Mouse (Mus musculus): ENCODE measurements at regions not wholly inside any gene's neighbourhood (a gene's known extent, or its start where the extent isn't known, plus 50 kb on each side); places are given as distances from the start of the nearest gene placed in this dataset.
A peak's percentile ranks its signal among the peaks of the same experiment; 100 is the strongest.
"Not testable (repeated sequence)": the region's sequence is repeated elsewhere in the genome, so short reads cannot be mapped to it uniquely, and the experiment has no call there.

DNA sequence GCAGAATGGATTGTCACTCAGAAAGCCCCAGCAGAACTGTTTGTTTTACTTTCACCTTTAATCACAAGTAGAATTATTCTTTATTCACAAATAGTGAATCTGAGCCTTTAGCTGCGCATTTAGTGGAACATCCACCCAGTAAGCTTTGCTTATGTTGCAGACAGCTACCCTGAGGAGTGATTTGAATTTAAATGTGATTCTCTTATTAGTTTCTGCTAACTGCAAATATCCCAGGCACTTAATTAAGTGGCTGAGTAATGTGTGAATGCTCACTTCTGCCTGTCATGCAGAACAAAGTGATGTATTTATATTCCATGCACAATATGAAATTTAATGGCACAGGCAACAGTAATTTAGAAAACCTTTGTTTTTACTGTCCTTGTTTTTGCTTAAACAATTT lies 344.4 kb upstream of the Nova1 start:
- no peak for DNase-seq (ENCODE audit: low spot score)

DNA sequence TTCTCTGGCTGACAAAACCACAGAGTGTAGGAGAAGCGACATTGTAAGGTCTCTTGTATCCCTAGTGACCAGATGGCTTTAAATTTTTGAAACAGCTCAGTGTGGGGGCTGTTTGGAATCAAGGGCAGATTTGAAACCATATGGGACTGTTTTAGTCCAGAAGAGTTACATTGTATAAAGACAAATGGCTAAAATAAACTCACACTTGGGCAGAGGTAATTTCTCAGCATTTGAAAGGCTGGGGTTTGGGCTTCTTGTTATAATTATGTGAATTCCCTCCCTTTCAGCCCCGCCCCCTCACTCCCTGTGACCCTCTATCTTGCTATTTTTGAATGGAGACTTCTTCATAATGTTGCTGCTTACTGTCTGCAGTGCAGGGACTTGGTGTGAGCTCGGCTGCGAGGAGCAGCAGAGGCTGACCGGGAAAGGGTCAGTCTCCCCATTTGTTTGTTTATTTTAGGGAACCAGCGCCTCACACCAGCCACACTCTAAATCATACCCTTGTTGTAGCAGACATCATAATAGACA lies 344.0 kb upstream of the Nova1 start:
- no peak for DNase-seq (ENCODE audit: low spot score)

DNA sequence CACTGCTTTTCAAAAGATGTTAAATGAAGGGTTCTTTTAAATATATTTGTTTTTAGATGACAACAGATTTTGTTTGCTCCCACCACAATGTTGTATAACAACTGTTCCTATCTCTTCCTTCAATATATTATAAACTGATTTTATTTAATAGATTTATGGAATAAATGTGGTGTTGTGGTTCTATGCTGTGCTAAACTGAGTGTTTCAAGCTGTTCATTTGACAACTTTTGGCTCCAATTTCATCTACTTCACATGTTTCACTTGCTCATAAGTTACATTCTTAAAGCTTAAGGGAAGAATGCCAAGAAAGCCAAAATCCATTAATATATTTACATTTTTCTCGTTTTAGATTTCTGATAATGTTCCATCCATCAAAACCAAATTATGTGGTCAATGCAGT lies 341.9 kb upstream of the Nova1 start:
- DNase-seq (ENCODE audit: low spot score): no peak

DNA sequence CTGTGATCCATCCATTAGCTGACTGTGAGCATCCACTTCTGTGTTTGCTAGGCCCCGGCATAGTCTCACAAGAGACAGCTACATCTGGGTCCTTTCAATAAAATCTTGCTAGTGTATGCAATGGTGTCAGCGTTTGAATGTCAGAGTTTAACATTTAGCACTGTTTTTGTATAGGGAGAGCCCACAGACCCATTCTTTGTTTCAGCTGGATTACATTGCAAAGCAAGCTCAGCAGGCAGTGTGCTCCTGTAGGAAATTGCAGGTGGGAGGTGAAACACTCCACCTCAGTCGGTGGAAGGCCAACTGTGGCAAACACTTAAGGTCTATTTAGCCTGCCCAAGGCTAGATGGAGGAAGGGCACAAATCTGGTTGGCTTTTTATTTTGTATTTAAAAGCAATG lies 337.2 kb upstream of the Nova1 start:
- not testable (repeated sequence) for DNase-seq (ENCODE audit: low spot score)

DNA sequence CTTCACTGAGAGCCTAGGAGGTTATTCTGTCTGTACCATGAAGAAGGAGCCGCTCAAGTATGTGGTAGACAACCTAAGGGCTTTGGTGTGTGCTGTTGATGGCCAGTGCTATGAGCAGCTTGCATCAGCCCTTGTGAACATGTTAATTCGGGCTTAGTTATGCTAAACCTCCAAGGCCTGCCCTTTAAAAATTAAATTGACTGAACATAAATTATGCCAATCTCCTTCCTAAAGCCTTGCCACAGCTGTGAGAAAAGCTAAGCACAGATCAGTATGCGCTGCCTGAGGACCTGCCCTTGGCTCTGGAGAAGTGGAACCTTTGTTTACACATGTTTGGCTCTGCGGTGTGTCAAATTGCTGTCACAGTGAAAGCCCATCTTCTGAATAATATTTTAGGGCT lies 321.9 kb upstream of the Nova1 start:
- DNase-seq (ENCODE audit: low spot score): no peak

DNA sequence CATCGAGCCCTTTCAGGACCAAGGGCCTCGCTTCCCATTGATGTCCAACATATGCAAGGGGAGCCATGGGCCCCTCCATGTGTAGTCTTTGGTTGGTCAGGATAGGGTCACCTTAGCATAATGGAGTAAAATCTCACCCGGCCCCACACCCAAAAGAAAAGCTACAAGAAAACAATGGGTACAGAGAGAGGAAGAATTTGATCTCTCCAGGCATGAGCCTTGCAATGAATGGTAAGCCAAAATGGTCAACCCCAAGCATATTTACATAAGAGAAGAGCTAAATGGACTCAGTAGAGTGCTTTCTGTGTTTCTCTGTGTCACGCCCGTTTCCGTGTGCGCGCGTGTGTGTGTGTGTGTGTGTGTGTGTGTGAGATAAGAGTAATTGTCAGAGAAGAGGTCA lies 311.1 kb upstream of the Nova1 start:
- no peak for DNase-seq (ENCODE audit: low spot score)

DNA sequence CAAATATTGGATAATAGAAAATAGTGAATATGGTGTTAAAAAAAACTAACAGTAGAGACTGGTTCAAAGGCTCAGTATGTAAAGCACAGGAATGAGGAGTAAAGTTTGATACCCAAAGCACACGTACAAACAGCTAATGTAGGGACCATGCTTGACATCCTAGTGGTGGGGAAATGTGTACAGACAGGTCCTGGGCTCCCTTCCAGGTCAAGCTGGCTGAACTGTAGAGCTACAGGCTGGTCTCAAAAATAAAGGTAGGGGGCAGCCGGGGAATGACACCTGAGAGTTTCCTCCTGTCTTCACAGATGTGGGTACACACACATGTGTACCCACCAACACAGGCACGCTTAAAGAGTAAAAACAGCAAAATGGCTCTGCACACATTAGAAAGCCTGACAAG lies 309.9 kb upstream of the Nova1 start:
- no peak for DNase-seq (ENCODE audit: low spot score)

DNA sequence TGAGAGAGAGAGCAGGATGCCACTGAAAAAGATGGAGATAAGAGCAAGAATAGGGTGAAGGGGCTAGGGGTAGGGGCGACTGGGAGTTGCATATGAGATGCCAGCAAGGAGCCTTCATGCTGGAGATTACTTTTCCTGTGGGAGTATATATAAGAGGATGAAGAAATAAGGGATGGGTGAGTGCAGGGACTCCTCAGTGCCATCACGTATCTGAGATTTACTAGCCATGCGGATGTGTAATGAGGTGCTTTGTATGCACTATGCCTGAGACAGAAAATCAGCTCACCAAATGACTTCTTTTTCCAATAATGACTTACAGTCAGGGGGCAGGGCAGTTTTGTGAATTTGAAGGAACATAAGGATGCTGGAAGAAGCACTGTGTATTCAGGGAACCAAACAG lies 302.7 kb upstream of the Nova1 start:
- no peak for DNase-seq (ENCODE audit: low spot score)

DNA sequence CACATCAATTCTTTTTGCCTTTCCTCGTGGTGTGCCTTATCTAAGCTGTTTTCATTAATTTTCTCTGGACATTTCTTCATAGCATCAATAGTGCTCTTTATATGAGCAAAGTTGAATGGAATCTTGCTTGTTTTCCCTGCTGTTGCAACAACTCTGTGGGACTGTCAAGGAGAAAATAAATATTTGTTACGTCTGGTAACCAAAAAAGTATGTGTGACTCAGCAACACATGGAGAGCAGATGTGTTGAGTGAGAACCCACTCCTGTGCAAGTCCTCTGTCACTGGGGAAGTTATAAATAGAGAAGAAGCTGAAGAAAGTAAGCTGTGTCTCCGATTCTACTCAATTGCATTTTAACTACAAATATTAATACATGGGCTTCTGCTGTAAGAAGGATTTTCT lies 298.8 kb upstream of the Nova1 start:
- no peak for DNase-seq (ENCODE audit: low spot score)

DNA sequence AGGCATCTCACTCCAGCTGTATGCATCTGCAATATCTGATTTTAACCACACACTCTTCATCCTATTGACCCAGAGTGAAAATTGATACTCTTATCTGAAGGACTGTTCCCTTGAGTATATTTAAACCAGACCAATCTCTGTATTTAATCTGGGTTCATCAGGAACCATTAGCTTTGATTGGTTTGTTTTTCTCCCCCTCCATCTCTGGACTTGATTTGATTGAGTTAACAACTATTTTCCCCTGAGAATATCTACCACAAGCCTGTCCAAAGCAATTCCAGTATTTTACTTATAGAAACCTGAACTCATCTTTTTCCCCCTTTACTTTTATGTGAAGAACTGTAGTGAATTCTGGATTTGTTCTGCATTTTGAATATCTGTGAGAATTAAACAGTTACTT lies 270.5 kb upstream of the Nova1 start:
- no peak for DNase-seq (ENCODE audit: low spot score)

DNA sequence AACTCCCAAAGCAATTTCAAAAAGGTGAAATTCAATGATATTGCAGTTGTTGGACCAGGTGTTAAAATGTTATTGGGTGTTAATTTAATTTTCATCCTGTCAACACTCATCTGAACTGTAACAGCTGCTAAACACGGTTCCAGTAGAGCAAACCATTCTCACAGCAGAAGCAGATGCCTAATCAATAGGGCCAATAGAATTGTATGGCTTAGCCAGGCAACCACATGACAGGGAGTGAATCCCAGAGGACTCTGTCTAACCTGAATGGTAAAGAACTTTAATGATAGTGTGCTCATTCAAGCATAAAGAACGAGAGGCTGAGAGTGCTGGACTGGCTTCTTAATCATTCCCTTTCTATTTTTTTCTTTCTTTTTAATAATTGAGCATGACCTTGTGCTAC lies 256.2 kb upstream of the Nova1 start:
- DNase-seq (ENCODE audit: low spot score): no peak

DNA sequence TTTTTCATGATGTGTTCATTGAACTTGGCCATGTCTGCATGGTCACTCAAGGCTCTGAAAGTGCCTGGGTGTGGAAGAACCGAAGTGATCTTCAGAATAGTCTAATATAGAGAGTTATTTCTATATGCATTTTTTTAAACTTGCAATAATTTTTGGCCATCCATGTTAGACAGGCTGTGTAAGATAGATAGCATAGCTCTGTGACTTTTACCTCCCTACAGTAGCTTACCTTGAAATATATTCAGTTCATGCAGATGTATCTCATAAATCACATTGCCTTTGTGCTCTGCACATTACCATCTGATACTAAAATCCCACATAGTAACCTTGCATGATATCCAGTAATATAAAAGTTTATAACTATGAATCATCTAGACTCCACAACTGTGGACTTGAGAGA lies 233.7 kb upstream of the Nova1 start:
- DNase-seq (ENCODE audit: low spot score): no peak

DNA sequence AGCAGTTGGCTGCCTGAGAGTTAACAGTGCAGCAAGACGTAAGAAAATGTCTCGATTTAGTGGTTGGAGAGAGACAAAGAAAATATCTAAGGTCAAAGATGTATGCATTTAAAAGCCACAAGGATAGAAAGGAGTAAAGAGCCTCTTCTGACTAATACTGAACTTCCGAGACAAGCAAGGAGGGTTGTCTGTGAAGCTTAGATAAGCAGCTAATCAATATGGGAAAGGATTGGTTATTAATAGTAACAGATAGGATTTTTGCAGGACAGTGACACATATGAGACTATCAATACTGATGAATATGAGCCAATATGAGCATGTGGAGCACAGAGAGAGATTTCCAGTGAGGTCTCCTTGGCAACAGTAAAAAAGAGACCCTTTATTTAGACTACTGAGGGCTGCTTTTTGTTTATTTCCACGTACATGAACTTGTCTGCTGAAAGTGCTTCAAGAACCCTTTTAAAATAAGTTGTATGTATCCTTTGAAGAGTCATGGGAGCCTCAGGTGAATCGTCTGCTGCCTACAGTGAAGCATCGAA lies 202.2 kb upstream of the Nova1 start:
- DNase-seq (ENCODE audit: low spot score): no peak

DNA sequence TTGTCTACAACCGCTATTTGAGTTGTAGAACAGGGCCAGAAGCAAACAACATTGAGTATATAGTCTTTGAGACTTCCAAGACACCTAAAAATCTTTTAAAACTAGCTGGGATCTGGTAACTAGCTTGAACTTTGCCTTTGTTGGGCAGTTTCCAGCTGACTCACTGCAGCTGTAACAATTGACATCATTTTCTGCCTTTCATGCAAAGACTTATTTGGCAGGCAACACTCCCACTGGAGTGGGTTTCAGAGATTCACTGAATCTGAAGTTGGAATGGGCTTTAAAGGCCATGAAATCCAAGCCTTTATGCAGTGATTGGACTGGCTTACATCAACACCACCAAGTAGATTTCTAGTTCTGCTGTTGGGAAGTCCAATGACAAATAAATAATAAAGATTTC lies 173.6 kb upstream of the Nova1 start:
- DNase-seq (ENCODE audit: low spot score): peak; percentile 1

DNA sequence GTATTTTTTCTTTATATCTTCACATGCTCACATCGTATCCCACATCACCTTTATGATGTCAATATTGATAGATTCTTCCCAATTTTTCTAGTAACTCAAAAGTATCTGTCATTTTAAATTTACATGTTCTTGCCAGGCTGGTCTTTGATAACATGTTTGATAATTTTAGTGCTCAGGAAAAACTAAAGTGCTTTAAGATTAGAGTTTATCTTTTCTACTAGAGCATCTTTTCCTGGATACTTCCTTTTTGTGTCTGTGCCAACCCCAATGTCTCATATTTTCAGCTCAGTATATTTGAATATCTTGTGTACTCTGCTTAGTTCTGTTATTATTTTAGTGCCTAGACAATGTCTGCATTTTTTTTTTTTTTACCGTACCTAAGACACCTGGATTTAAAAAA lies 170.2 kb upstream of the Nova1 start:
- no peak for DNase-seq (ENCODE audit: low spot score)

DNA sequence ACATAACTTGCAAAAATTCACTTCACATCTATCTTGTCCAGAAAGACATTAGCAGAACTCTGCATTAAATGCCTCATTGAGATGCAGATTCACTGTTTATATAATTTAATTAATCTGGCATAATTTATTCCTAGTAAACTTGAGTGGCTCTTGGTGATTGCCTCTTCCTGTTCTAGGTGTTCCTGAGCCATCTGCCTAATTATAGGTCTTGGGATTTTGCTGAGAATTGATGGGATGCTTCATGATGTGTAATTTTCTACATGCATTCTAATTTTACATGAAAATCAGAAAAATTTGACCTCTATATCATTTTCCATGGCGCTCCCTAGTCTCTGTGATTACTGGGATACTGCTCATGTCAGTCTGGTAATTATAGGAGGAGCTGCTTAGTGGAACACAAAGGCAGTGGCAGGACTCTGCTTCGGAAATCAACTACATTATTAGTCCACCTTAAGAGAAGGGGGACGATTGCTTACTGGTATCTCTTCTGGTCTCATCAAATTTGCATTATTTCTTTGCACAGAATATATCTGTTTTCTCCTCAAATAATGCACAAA lies 131.6 kb upstream of the Nova1 start:
- no peak for DNase-seq (ENCODE audit: low spot score)

DNA sequence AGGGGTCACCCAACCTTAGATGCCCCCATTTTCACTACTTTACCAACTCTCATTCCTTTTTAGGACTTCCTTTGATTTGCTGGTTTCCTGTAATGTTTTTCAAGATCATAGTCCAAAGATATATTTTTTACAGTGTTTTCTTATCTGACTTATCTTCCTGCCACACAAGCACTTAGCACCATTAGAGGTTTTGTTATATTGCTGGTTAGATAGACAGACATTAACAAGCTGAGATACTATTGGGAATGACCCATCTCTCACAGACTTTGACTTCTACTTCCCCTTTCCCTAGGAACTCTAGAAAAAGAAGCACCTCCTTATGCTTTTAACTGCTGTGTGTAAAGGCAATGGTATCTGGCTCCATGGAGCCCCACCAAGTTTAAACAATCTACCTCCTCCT lies 127.0 kb upstream of the Nova1 start:
- no peak for DNase-seq (ENCODE audit: low spot score)

DNA sequence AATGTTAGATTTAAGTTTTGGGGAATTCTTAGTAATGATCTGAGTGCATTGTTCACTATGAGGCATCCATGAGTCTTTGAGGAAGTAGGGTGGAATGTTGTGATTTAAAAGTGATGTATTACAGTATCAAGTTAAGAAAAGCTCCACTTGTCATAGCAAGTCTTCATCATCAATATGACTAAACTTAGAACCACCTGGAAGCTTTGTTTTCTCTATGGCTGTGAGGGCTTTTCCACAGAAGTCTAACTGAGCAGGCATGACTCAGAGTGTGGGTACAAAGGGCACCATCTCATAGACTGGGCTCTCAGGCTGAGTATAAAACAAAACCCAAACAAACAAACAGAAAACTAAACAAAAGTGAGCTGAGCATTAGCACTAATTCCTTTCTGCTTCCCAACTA lies 112.4 kb upstream of the Nova1 start:
- no peak for DNase-seq (ENCODE audit: low spot score)

DNA sequence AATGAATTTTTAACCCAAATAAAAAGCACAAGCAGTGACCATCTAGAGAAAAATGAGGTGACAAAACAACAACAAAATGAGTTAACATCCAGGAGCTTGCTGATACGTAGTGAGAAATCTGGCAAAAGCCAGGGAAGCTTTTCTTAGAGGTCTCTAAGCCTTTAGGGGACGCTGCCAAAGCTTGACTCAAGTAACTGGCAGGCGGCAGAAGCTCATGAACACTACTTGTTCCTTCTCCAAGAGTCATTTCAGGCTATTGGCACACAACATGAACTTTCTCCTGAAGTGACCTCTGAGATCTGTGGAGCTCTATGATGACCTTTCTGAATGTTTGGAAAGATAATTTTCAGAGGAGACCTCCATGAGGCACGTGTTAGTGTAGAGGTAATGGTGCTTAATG lies 98.6 kb upstream of the Nova1 start:
- DNase-seq (ENCODE audit: low spot score): no peak

DNA sequence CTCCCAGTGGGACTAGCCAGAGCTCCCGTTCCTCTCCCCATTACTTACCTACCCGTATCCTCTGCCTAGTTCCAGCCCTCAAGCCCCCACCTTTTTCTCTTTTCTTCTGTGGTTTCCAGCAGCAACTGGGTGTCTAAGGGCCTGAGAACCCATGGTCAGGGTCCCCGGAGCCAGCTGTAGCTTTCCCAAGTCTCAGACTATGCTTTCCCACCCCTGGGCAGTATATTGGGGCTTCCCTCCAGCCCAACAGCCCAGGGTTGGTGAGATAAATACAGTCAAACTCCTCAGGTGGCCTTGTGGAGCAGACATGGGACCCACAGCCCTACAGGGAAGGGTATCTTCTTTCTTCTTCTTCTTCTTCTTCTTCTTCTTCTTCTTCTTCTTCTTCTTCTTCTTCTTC lies 59.4 kb upstream of the Nova1 start:
- no peak for DNase-seq (ENCODE audit: low spot score)

DNA sequence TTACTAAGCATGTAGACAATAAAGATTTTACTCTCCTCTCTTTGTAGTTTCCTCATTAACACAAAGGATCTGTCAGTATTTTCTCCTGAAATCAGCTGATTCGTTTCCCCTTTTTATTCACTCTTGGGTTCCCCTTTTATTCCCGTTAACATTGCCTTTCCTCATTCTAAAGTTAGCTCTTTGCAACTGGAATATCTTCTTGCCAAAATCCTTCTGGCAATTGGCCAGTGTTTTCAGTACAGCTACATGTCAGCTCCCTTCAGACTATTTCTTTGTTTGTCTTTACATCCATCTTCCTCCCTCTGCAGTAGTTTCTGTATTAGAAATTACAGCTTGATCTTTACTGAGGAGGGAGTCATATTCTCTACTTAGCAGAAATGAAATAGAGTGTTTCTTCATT lies 51.4 kb upstream of the Nova1 start:
- no peak for DNase-seq (ENCODE audit: low spot score)
